Mouse (Mus musculus): ENCODE data around the gene Psmd11. TPM values are rescaled to one million over a fixed set of nuclear protein-coding genes. Genes with fewer than 3 reads are reported as not detected.

Gene Psmd11
- polyA plus RNA-seq, 1 experiment from 2014 or later = 156 TPM

GRCm38 (mm10) chr11:80513796-80514195, 85.4 kb downstream of the Psmd11 start:
- Histone ChIP-seq H3K4me3 (ENCODE audit: low read depth, low read length) (no peak overlapping the region), H3K9me3 (ENCODE audit: control insufficient read depth) (no peaks in the 10 kb centered on the region), H3K9ac (ENCODE audit: low read depth, low read length) (no peak overlapping the region), H3K27me3 (replicated peaks; ENCODE audit: control insufficient read depth, insufficient read depth, low read length) (no peaks in the 10 kb centered on the region), H3K36me3 (ENCODE audit: control insufficient read depth, insufficient read depth) (peaks cover 8% of the 10 kb centered on the region; the same call in 1 of the 2 replicates), H3K27ac (ENCODE audit: low read depth, low read length) (no peak overlapping the region), H3K4me1 (replicated peaks; ENCODE audit: control insufficient read depth, insufficient read depth, low read length) (no peaks in the 10 kb centered on the region), H3K4me2 (replicated peaks; ENCODE audit: low read depth) (no peak overlapping the region)
- TF ChIP-seq CTCF (IDR thresholded peaks at IDR 0.05; ENCODE audit: low read depth) = no peak
- 76% methylated on average over 7 of the region's 7 CpGs for WGBS
- ATAC-seq = no peak

GRCm38 (mm10) chr11:80515346-80515745, 86.9 kb downstream of the Psmd11 start:
- H3K36me3 ChIP-seq (ENCODE audit: control insufficient read depth, insufficient read depth) = peaks cover 8% of the 10 kb centered on the region
- H3K4me2 ChIP-seq (replicated peaks; ENCODE audit: low read depth) = no peak overlapping the region
- H3K9ac ChIP-seq (ENCODE audit: low read depth, low read length) = no peak overlapping the region
- no peak for TF ChIP-seq CTCF (IDR thresholded peaks at IDR 0.05; ENCODE audit: low read depth)
- H3K9me3 ChIP-seq (ENCODE audit: control insufficient read depth) = no peaks in the 10 kb centered on the region
- 70% methylated on average over 1 of the region's 1 CpGs for WGBS
- no peak for ATAC-seq
- H3K27me3 ChIP-seq (replicated peaks; ENCODE audit: control insufficient read depth, insufficient read depth, low read length) = no peaks in the 10 kb centered on the region
- no peak overlapping the region for H3K4me3 ChIP-seq (ENCODE audit: low read depth, low read length)
- H3K27ac ChIP-seq (ENCODE audit: low read depth, low read length) = no peak overlapping the region
- no peaks in the 10 kb centered on the region for H3K4me1 ChIP-seq (replicated peaks; ENCODE audit: control insufficient read depth, insufficient read depth, low read length)

GRCm38 (mm10) chr11:80515895-80516294, 87.5 kb downstream of the Psmd11 start:
- no peak overlapping the region for H3K27ac ChIP-seq (ENCODE audit: low read depth, low read length)
- no peak overlapping the region for H3K9ac ChIP-seq (ENCODE audit: low read depth, low read length)
- WGBS = 81% methylated on average over 8 of the region's 8 CpGs
- H3K4me1 ChIP-seq (replicated peaks; ENCODE audit: control insufficient read depth, insufficient read depth, low read length) = no peaks in the 10 kb centered on the region
- no peak for TF ChIP-seq CTCF (IDR thresholded peaks at IDR 0.05; ENCODE audit: low read depth)
- peaks cover 8% of the 10 kb centered on the region for H3K36me3 ChIP-seq (ENCODE audit: control insufficient read depth, insufficient read depth)
- ATAC-seq = no peak
- no peak overlapping the region for H3K4me2 ChIP-seq (replicated peaks; ENCODE audit: low read depth)
- no peaks in the 10 kb centered on the region for H3K27me3 ChIP-seq (replicated peaks; ENCODE audit: control insufficient read depth, insufficient read depth, low read length)
- H3K9me3 ChIP-seq (ENCODE audit: control insufficient read depth) = no peaks in the 10 kb centered on the region
- no peak overlapping the region for H3K4me3 ChIP-seq (ENCODE audit: low read depth, low read length)

- Histone ChIP-seq H3K36me3 (ENCODE audit: control insufficient read depth, insufficient read depth) (no peaks in the 10 kb centered on the region; the same call in 1 of the 2 replicates), H3K9ac (ENCODE audit: low read depth, low read length) (no peak overlapping the region), H3K4me1 (replicated peaks; ENCODE audit: control insufficient read depth, insufficient read depth, low read length) (no peaks in the 10 kb centered on the region), H3K27me3 (replicated peaks; ENCODE audit: control insufficient read depth, insufficient read depth, low read length) (no peaks in the 10 kb centered on the region), H3K27ac (ENCODE audit: low read depth, low read length) (no peak overlapping the region), H3K9me3 (ENCODE audit: control insufficient read depth) (no peaks in the 10 kb centered on the region), H3K4me3 (ENCODE audit: low read depth, low read length) (no peak overlapping the region), H3K4me2 (replicated peaks; ENCODE audit: low read depth) (no peak overlapping the region)
- no peak for ATAC-seq
- TF ChIP-seq CTCF (IDR thresholded peaks at IDR 0.05; ENCODE audit: low read depth) = no peak
- WGBS = 58% methylated on average over 9 of the region's 9 CpGs
These were observed 90.3 kb downstream of the Psmd11 start for GRCm38 (mm10) chr11:80518421-80519367.

GRCm38 (mm10) chr11:80521148-80521547, 92.7 kb downstream of the Psmd11 start:
- H3K9ac ChIP-seq (ENCODE audit: low read depth, low read length) = no peak overlapping the region
- H3K27ac ChIP-seq (ENCODE audit: low read depth, low read length) = no peak overlapping the region
- ATAC-seq = no peak
- no peaks in the 10 kb centered on the region for H3K27me3 ChIP-seq (replicated peaks; ENCODE audit: control insufficient read depth, insufficient read depth, low read length)
- no peaks in the 10 kb centered on the region; the same call in 1 of the 2 replicates for H3K36me3 ChIP-seq (ENCODE audit: control insufficient read depth, insufficient read depth)
- no peak overlapping the region for H3K4me2 ChIP-seq (replicated peaks; ENCODE audit: low read depth)
- H3K4me1 ChIP-seq (replicated peaks; ENCODE audit: control insufficient read depth, insufficient read depth, low read length) = no peaks in the 10 kb centered on the region
- H3K4me3 ChIP-seq (ENCODE audit: low read depth, low read length) = no peak overlapping the region
- H3K9me3 ChIP-seq (ENCODE audit: control insufficient read depth) = no peaks in the 10 kb centered on the region
- WGBS = 79% methylated on average over 2 of the region's 2 CpGs
- no peak for TF ChIP-seq CTCF (IDR thresholded peaks at IDR 0.05; ENCODE audit: low read depth)

Other genes starting within 250 kb of the Psmd11 start
- gene Rnf135, start 244.8 kb upstream of the Psmd11 start, polyA plus RNA-seq (2015; fragmentation: Nextera tagmentation; extraction: Ambion mirVana) = 8.9 and 9.1 TPM in 2 replicates
- gene Rhot1, start 219.6 kb upstream of the Psmd11 start, polyA plus RNA-seq (2015; fragmentation: Nextera tagmentation; extraction: Ambion mirVana) = 20.7 and 21.3 TPM in 2 replicates
- 1.3 and 1.4 TPM in 2 replicates for gene Rhbdl3, start 127.7 kb upstream of the Psmd11 start, polyA plus RNA-seq (2015; fragmentation: Nextera tagmentation; extraction: Ambion mirVana)
- gene 5730455P16Rik, start 50.6 kb upstream of the Psmd11 start, polyA plus RNA-seq (2015; fragmentation: Nextera tagmentation; extraction: Ambion mirVana) = 8.7 and 9.1 TPM in 2 replicates
- 109 and 113 TPM in 2 replicates for gene Zfp207, start 45.3 kb upstream of the Psmd11 start, polyA plus RNA-seq (2015; fragmentation: Nextera tagmentation; extraction: Ambion mirVana)
- 0.61 and 0.64 TPM in 2 replicates for gene Cdk5r1, start 48.4 kb downstream of the Psmd11 start, polyA plus RNA-seq (2015; fragmentation: Nextera tagmentation; extraction: Ambion mirVana)